Mouse (Mus musculus) midbrain, postnatal 0 days (tissue): ENCODE measurements around the gene Large1. TPM values are rescaled to one million over a fixed set of nuclear protein-coding genes. Genes with fewer than 3 reads are reported as not detected.
"Not testable (repeated sequence)": the region's sequence is repeated elsewhere in the genome, so short reads cannot be mapped to it uniquely, and the experiment has no call there.

Source experiments
- ATAC-seq: fragments of 200-750 bp; cut with Nextera tagmentation; 2 replicates; pipeline ENCODE4 v1.8.0; 2017; ENCODE audit warnings: moderate number of reproducible peaks, mild to moderate bottlenecking, moderate TSS enrichment, moderate library complexity; ENCODE audit not compliant: low FRiP score
- DNase-seq: peaks from one replicate; pipeline ENCODE4 v3.0.0-alpha.2; 2015; ENCODE audit warnings: low spot score
- H3K27ac ChIP-seq: fragments of 300-500 bp; sonication (generic); 2 replicates; pipeline ENCODE4 v1.5.1; 2014; ENCODE audit warnings: low read depth, mild to moderate bottlenecking, low read length, mixed read lengths
- H3K27me3 ChIP-seq: fragments of 300-500 bp; sonication (generic); 2 replicates; pipeline ENCODE4 v1.6.1; 2014; ENCODE audit warnings: low read length, control low read depth, mixed read lengths; ENCODE audit not compliant: insufficient read depth
- H3K36me3 ChIP-seq: fragments of 300-500 bp; sonication (generic); 2 replicates; pipeline ENCODE4 v1.6.1; 2014; ENCODE audit warnings: low read length, control low read depth, mixed read lengths; ENCODE audit not compliant: insufficient read depth
- H3K4me1 ChIP-seq: fragments of 300-500 bp; sonication (generic); 2 replicates; pipeline ENCODE4 v1.6.1; 2014; ENCODE audit warnings: mild to moderate bottlenecking, control low read depth, antibody characterized with exemption, low read length, mixed read lengths; ENCODE audit not compliant: insufficient read depth
- H3K4me2 ChIP-seq: fragments of 300-500 bp; sonication (generic); 2 replicates; pipeline ENCODE4 v1.6.1; 2014; ENCODE audit warnings: low read depth, mild to moderate bottlenecking, low read length, mixed read lengths; ENCODE audit not compliant: poor library complexity, severe bottlenecking
- H3K4me3 ChIP-seq: fragments of 300-500 bp; sonication (generic); 2 replicates; pipeline ENCODE4 v1.5.1; 2014; ENCODE audit warnings: low read depth, mild to moderate bottlenecking, low read length, moderate library complexity
- H3K9ac ChIP-seq: fragments of 300-500 bp; sonication (generic); replicated peaks from 2 replicates; pipeline ENCODE4 v1.6.1; 2014; ENCODE audit warnings: mild to moderate bottlenecking, low read length, moderate library complexity, mixed read lengths; ENCODE audit not compliant: poor library complexity, severe bottlenecking
- H3K9me3 ChIP-seq: fragments of 300-500 bp; sonication (generic); 2 replicates; pipeline ENCODE4 v1.6.1; 2016; ENCODE audit warnings: low read length, control low read depth
- CTCF ChIP-seq: IDR thresholded peaks from 2 replicates; pipeline ENCODE4 v1.5.1; 2016; ENCODE audit warnings: antibody characterized with exemption, mild to moderate bottlenecking
- WGBS: fragments of 180-500 bp; shearing (Covaris S2); extraction: QIAGEN DNeasy Blood & Tissue Kit; methylation state at CpG from one replicate; pipeline ENCODE4 v1.1.7; 2014; 5-methylcytosine and 5-hydroxymethylcytosine counted together
- polyA plus RNA-seq: library from polyadenylated mRNA; unstranded; fragments of >200 nt; fragmentation: Nextera tagmentation; extraction: Ambion mirVana; gene quantifications from 2 replicates; pipeline ENCODE4 v1.2.1, GENCODE M21; 2015
- total RNA-seq: library from RNA; depleted of rRNA; stranded (reverse); fragments of >200 nt; gene quantifications from 2 replicates; pipeline ENCODE4 v1.2.3, GENCODE M21; 2014; rRNA removed

The Large1 gene
- total RNA-seq (101 and 102 TPM in 2 replicates), polyA plus RNA-seq (14.9 and 15.2 TPM in 2 replicates)

DNA sequence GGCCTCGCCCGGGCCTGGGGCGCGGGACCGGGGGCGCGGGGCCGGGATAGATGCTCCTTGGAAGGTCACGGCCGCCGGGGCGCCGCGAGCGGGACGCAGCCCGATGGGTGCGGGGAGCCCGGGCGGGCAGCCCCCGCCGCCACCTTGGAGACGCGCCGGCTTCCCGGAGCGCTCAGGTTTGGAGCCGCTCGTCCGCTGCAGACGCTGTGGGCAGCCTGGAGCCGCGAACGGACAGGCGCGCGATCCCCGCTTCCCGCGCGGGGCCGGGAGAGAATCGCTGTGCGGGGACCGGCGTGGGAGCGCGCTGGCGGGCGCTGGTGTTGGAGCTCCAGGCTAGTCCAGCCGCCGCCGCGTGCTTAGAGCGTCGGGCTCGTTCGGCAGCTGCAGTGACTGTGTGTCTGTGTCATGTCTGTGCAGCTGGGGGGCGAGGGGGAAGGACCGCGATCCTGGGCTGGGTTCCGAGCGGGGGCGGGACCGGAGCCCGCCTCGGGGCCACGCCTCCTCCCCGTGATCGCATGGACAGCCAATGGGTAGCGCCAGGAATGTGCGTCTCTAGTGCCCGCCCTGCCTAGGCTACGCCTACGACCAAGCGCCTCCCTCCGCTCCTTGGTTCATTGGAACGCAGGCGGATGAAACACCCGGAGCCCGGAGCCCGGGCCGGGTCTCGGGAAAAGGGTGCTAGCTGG is at the start of gene Large1:
Gene Large1 (minus strand): TSS at position 433 of the 686 bp plus-strand sequence.
- Histone ChIP-seq H3K4me3 (peak within 1 kb of the TSS; percentile 96), H3K27ac (peak within 1 kb of the TSS; percentile 94), H3K4me2 (peak within 1 kb of the TSS; percentile 85), H3K9me3 (no peaks in the 10 kb centered on the region), H3K4me1 (peaks cover 13% of the 10 kb centered on the region; the same call in 1 of the 2 replicates), H3K36me3 (no peaks in the 10 kb centered on the region), H3K27me3 (no peaks in the 10 kb centered on the region), H3K9ac (peak within 1 kb of the TSS; percentile 91)
- peak; percentile 28; the same call in 1 of the 2 replicates for TF ChIP-seq CTCF
- ATAC-seq (peak; percentile 99), DNase-seq (peak; percentile 99)
- under 1% methylated on average over 65 of the region's 84 CpGs for WGBS

DNA sequence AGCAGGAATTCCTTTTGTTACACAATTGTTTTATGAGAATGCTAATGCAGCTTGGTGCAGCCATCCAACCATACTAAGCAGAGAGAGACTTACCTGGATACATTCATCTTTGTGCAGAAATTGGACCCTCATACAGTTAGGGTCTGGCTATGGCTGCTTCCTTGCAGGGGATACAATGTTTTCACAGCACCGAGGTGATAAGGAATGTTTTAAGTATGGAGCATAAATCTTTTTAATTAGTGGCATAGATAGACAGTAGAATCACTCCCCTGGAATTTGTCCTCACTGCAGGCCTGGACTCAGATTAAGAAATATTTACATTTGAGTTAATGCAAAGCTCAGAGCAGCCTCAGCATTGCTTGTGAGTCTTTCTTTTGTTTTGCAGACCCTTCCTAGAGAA is 47.0 kb upstream of the Large1 start:
- H3K27me3 ChIP-seq: no peaks in the 10 kb centered on the region
- 60% methylated on average over 1 of the region's 1 CpGs for WGBS
- no peak for DNase-seq
- ATAC-seq: no peak
- H3K36me3 ChIP-seq: no peaks in the 10 kb centered on the region
- no peaks in the 10 kb centered on the region for H3K4me1 ChIP-seq
- H3K27ac ChIP-seq: no peak overlapping the region
- no peak for TF ChIP-seq CTCF
- no peak overlapping the region for H3K4me3 ChIP-seq
- H3K9ac ChIP-seq: no peak overlapping the region
- H3K9me3 ChIP-seq: no peaks in the 10 kb centered on the region
- H3K4me2 ChIP-seq: no peak overlapping the region

DNA sequence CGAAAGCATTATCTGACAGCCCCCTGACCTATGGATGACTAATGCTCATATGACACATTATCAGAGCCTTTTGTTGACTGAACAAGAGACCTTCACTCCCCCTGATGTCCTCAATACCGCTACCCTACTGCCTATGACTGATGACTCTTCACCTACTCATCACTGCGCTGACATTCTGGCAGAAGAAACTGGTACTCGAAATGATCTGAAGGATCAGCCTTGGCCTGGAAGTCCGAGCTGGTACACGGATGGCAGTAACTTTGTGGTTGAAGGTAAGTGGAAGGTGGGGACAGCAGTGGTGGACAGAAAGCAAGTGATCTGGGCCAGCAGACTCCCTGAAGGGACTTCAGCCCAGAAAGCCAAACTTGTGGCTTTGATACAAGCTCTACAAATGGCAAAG is 19.7 kb upstream of the Large1 start:
- not testable (repeated sequence) for ATAC-seq, H3K36me3 ChIP-seq, H3K4me1 ChIP-seq, DNase-seq, H3K9ac ChIP-seq, H3K4me3 ChIP-seq, H3K9me3 ChIP-seq, H3K27ac ChIP-seq, H3K27me3 ChIP-seq, H3K4me2 ChIP-seq
- 90% methylated on average over 6 of the region's 6 CpGs for WGBS

DNA sequence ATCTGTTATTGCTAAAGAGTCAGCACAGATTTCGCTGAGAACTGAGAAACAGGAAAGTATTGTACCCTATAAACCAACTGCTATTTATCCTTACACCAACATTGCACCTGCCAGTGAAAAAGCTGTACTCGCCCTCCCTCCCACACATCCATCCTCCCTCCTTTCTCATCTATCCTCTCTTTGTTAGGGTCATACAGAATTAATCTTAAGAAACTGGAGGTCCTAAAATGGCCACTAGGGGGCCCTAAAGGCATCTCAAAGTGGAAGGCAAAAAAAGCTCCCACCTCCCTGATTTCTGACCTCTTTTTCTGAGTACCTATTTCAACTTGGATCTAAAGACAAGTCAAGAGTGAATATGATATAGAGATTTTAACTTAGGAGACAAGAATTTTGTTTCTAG is 2.6 kb upstream of the Large1 start:
- ATAC-seq (no peak), DNase-seq (peak; percentile 89)
- Histone ChIP-seq H3K9me3 (no peaks in the 10 kb centered on the region), H3K4me3 (no peak overlapping the region), H3K27me3 (no peaks in the 10 kb centered on the region), H3K9ac (no peak overlapping the region), H3K27ac (no peak overlapping the region), H3K4me1 (0 out of 2 replicates have a peak, but pooled peaks cover 6% of the 10 kb centered on the region), H3K4me2 (no peak overlapping the region), H3K36me3 (no peaks in the 10 kb centered on the region)
- peak; percentile 89 for TF ChIP-seq CTCF
- WGBS: 26% methylated on average over 2 of the region's 2 CpGs

GRCm38 (mm10) chr8:73354201-73354881 is 1.0 kb upstream of the Large1 start:
- ATAC-seq (peak; percentile 22; the same call in 1 of the 2 replicates), DNase-seq (peak; percentile 85)
- Histone ChIP-seq H3K4me3 (peak overlapping the region; percentile 96), H3K4me1 (peaks cover 13% of the 10 kb centered on the region; the same call in 1 of the 2 replicates), H3K9ac (peak overlapping the region; percentile 70), H3K27me3 (no peaks in the 10 kb centered on the region), H3K4me2 (peak overlapping the region; percentile 85), H3K9me3 (no peaks in the 10 kb centered on the region), H3K27ac (peak overlapping the region; percentile 94), H3K36me3 (no peaks in the 10 kb centered on the region)
- TF ChIP-seq CTCF: peak; percentile 54
- WGBS: under 1% methylated on average over 25 of the region's 25 CpGs

- Histone ChIP-seq H3K9me3 (no peaks in the 10 kb centered on the region), H3K4me1 (peaks cover 13% of the 10 kb centered on the region; the same call in 1 of the 2 replicates), H3K27me3 (no peaks in the 10 kb centered on the region), H3K36me3 (no peaks in the 10 kb centered on the region), H3K4me2 (peak overlapping the region; percentile 85), H3K9ac (peak overlapping the region; percentile 70), H3K27ac (peak overlapping the region; percentile 94), H3K4me3 (peak overlapping the region; percentile 96)
- no peak for DNase-seq
- WGBS: under 1% methylated on average over 16 of the region's 16 CpGs
- peak; percentile 43 for ATAC-seq
- TF ChIP-seq CTCF: no peak
Observed at GRCm38 (mm10) chr8:73353794-73354179, 447 bp upstream of the Large1 start.
